Comparison of ENCODE assay signal across 8 mouse cellular contexts in genomic region chr1:51333557-51334285, GRCm38 (mm10). TPM values are rescaled to one million over a fixed set of nuclear protein-coding genes. Genes with fewer than 3 reads are reported as not detected.
DNase-seq lines count a peak whose midpoint lies in the region; ATAC-seq and TF ChIP-seq lines count a peak whose summit lies in the region.

No protein-coding gene starts in this region.

- H3K4me3 ChIP-seq in embryonic facial prominence, embryonic 13.5 days, result peak overlapping the region; percentile 26
- peak overlapping the region; percentile 55 for H3K4me3 ChIP-seq in heart, embryonic 10.5 days
- peak overlapping the region; percentile 21 for H3K4me3 ChIP-seq in kidney, embryonic 14.5 days (ENCODE audit: low read length)
- H3K4me3 ChIP-seq in limb, embryonic 14.5 days (replicated peaks; ENCODE audit: low read length), result peak overlapping the region; percentile 30
- peak overlapping the region; percentile 20; the same call in 1 of the 2 replicates for H3K4me3 ChIP-seq in midbrain, embryonic 16.5 days (ENCODE audit: low read depth, low read length)

- ATAC-seq in embryonic facial prominence, embryonic 13.5 days (ENCODE audit: insufficient number of reproducible peaks, insufficient read depth, low FRiP score, low TSS enrichment, low read depth), result peak; percentile 79; the same call in 1 of the 2 replicates
- ATAC-seq in kidney, embryonic 14.5 days (ENCODE audit: low FRiP score, low TSS enrichment), result peak; percentile 89
- ATAC-seq in limb, embryonic 14.5 days (ENCODE audit: low FRiP score, low read depth), result peak; percentile 88
- ATAC-seq in midbrain, embryonic 16.5 days, result peak; percentile 95

- no peaks in the 10 kb centered on the region for H3K9me3 ChIP-seq in embryonic facial prominence, embryonic 13.5 days
- no peaks in the 10 kb centered on the region for H3K9me3 ChIP-seq in heart, embryonic 10.5 days
- no peaks in the 10 kb centered on the region for H3K9me3 ChIP-seq in kidney, embryonic 14.5 days (ENCODE audit: control insufficient read depth, low read length)
- H3K9me3 ChIP-seq in limb, embryonic 14.5 days (ENCODE audit: control insufficient read depth, low read length), result no peaks in the 10 kb centered on the region
- H3K9me3 ChIP-seq in midbrain, embryonic 16.5 days (replicated peaks; ENCODE audit: control insufficient read depth, low read length, poor library complexity, severe bottlenecking), result no peaks in the 10 kb centered on the region

- no peak for TF ChIP-seq POLR2A in limb, embryonic 14.5 days (IDR thresholded peaks at IDR 0.05; ENCODE audit: borderline replicate concordance, extremely low read depth, insufficient read depth, insufficient read length)

- peak; percentile 74 for DNase-seq in 416B (ENCODE audit: low read depth)
- peak; percentile 49 to 69 for DNase-seq in adrenal gland, postnatal 4 days (ENCODE audit: low spot score in 2 of 2)
- peak; percentile 92 for DNase-seq in heart, embryonic 10.5 days (ENCODE audit: low spot score)
- peak; percentile 89 for DNase-seq in limb, embryonic 14.5 days (ENCODE audit: low spot score)
- peak; percentile 40 to 77 for DNase-seq in spleen, postnatal 4 days (ENCODE audit: low spot score in 2 of 2)

- peak overlapping the region; percentile 55 for H3K4me2 ChIP-seq in embryonic facial prominence, embryonic 13.5 days
- peak overlapping the region; percentile 39 for H3K4me2 ChIP-seq in kidney, embryonic 14.5 days (replicated peaks; ENCODE audit: low read depth, low read length)
- H3K4me2 ChIP-seq in limb, embryonic 14.5 days (replicated peaks; ENCODE audit: low read depth, low read length, severe bottlenecking), result peak overlapping the region; percentile 49
- H3K4me2 ChIP-seq in midbrain, embryonic 16.5 days (ENCODE audit: low read length), result peak overlapping the region; percentile 52

- H3K27me3 ChIP-seq in embryonic facial prominence, embryonic 13.5 days, result 0 out of 2 replicates have a peak, but pooled peaks cover 4% of the 10 kb centered on the region
- no peaks in the 10 kb centered on the region for H3K27me3 ChIP-seq in heart, embryonic 10.5 days (ENCODE audit: insufficient read depth, poor library complexity, severe bottlenecking)
- H3K27me3 ChIP-seq in kidney, embryonic 14.5 days (ENCODE audit: control insufficient read depth, insufficient read depth, low read length), result no peaks in the 10 kb centered on the region
- no peaks in the 10 kb centered on the region for H3K27me3 ChIP-seq in limb, embryonic 14.5 days (ENCODE audit: control insufficient read depth, insufficient read depth, low read length)
- no peaks in the 10 kb centered on the region for H3K27me3 ChIP-seq in midbrain, embryonic 16.5 days (ENCODE audit: control insufficient read depth, insufficient read depth, low read depth, low read length)

- no peak overlapping the region for H3K27ac ChIP-seq in embryonic facial prominence, embryonic 13.5 days
- H3K27ac ChIP-seq in heart, embryonic 10.5 days, result peak overlapping the region; percentile 88
- H3K27ac ChIP-seq in kidney, embryonic 14.5 days (ENCODE audit: low read depth, low read length), result peak overlapping the region; percentile 39; the same call in 1 of the 2 replicates
- H3K27ac ChIP-seq in limb, embryonic 14.5 days (replicated peaks; ENCODE audit: low read depth, low read length), result no peak overlapping the region
- H3K27ac ChIP-seq in midbrain, embryonic 16.5 days (ENCODE audit: low read length), result peak overlapping the region; percentile 83

- H3K4me1 ChIP-seq in embryonic facial prominence, embryonic 13.5 days, result 0 out of 2 replicates have a peak, but pooled peaks cover 7% of the 10 kb centered on the region
- peaks cover 36% of the 10 kb centered on the region for H3K4me1 ChIP-seq in heart, embryonic 10.5 days
- no peaks in the 10 kb centered on the region for H3K4me1 ChIP-seq in kidney, embryonic 14.5 days (ENCODE audit: control insufficient read depth, insufficient read depth, low read length)
- no peaks in the 10 kb centered on the region for H3K4me1 ChIP-seq in limb, embryonic 14.5 days (ENCODE audit: control insufficient read depth, insufficient read depth, low read length)
- peaks cover 18% of the 10 kb centered on the region for H3K4me1 ChIP-seq in midbrain, embryonic 16.5 days (ENCODE audit: control insufficient read depth, insufficient read depth, low read length)

- 24% methylated on average over 18 of the region's 18 CpGs for WGBS in embryonic facial prominence, embryonic 13.5 days
- WGBS in heart, embryonic 10.5 days, result 13% methylated on average over 18 of the region's 18 CpGs
- WGBS in kidney, embryonic 14.5 days, result 11% methylated on average over 18 of the region's 18 CpGs
- WGBS in limb, embryonic 14.5 days, result 14% methylated on average over 18 of the region's 18 CpGs
- WGBS in midbrain, embryonic 16.5 days, result 16% methylated on average over 18 of the region's 18 CpGs

- H3K36me3 ChIP-seq in embryonic facial prominence, embryonic 13.5 days, result no peaks in the 10 kb centered on the region
- H3K36me3 ChIP-seq in heart, embryonic 10.5 days, result no peaks in the 10 kb centered on the region
- no peaks in the 10 kb centered on the region for H3K36me3 ChIP-seq in kidney, embryonic 14.5 days (ENCODE audit: control insufficient read depth, insufficient read depth, low read length)
- no peaks in the 10 kb centered on the region for H3K36me3 ChIP-seq in limb, embryonic 14.5 days (ENCODE audit: control insufficient read depth, insufficient read depth, low read length)
- no peaks in the 10 kb centered on the region for H3K36me3 ChIP-seq in midbrain, embryonic 16.5 days (ENCODE audit: control insufficient read depth, insufficient read depth, low read length)

- H3K9ac ChIP-seq in embryonic facial prominence, embryonic 13.5 days, result peak overlapping the region; percentile 23; the same call in 1 of the 2 replicates
- 0 out of 2 replicates have a peak overlapping the region, but pooled peaks have one; percentile 40 for H3K9ac ChIP-seq in kidney, embryonic 14.5 days (ENCODE audit: low read depth, low read length)
- H3K9ac ChIP-seq in limb, embryonic 14.5 days (ENCODE audit: low read depth, low read length, severe bottlenecking), result peak overlapping the region; percentile 35
- peak overlapping the region; percentile 22; the same call in 1 of the 2 replicates for H3K9ac ChIP-seq in midbrain, embryonic 16.5 days (ENCODE audit: low read depth, low read length)

RNA-seq across cellular contexts. Expression of gene Cavin2, which starts 44.8 kb away (rescaled TPM):
- 10 to 100 TPM; 50.8 to 56.3 TPM for total RNA-seq in adrenal gland, postnatal 4 days (2021)
- 13.8 and 15.0 TPM in 2 replicates for polyA plus RNA-seq in embryonic facial prominence, embryonic 13.5 days (2015; fragmentation: Nextera tagmentation; extraction: Ambion mirVana)
- polyA plus RNA-seq in heart, embryonic 10.5 days (2016; fragmentation: Nextera tagmentation; extraction: Ambion mirVana), result 53.5 and 88.3 TPM in 2 replicates
- polyA plus RNA-seq in kidney, embryonic 14.5 days (2014; fragmentation: Nextera tagmentation; extraction: Ambion mirVana), result 14.9 and 20.8 TPM in 2 replicates
- 20.6 and 25.6 TPM in 2 replicates for polyA plus RNA-seq in limb, embryonic 14.5 days (2012; rRNA removed)
- 43.6 and 50.9 TPM in 2 replicates for polyA plus RNA-seq in limb, embryonic 14.5 days (2014; fragmentation: Nextera tagmentation; extraction: Ambion mirVana)
- polyA plus RNA-seq in midbrain, embryonic 16.5 days (2015; fragmentation: Nextera tagmentation; extraction: Ambion mirVana), result 5.6 and 6.5 TPM in 2 replicates

Comparison
In these comparisons a context has a peak if more than half of its experiments do, and no peak if none do; other contexts are left out.
1. H3K27ac ChIP-seq: peak in heart, embryonic 10.5 days (single experiment), kidney, embryonic 14.5 days (single experiment) and midbrain, embryonic 16.5 days (single experiment); none in embryonic facial prominence, embryonic 13.5 days (single experiment) and limb, embryonic 14.5 days (single experiment).
2. Peak in every context shown above with its lines, with median percentiles within 50 percentile points of each other: DNase-seq, ATAC-seq, H3K4me2 ChIP-seq, H3K4me3 ChIP-seq and H3K9ac ChIP-seq.